ENCODE assay signal across 8 mouse cellular contexts in the genomic region with DNA sequence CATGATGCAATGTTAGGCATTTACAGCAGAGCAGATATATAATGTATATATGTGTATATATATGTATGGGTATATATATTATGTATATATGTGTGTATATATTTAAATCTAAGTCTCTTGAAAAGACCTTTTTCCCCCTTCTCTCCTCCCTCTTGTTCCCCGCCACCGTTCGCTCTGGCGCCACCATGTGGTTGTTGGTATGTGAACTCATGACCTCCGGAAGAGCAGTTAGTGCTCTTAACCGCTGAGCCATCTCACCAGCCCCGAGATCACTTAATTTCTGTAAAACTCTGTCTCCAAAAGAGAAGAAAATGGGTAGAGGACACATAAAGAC.
DNase-seq lines count a peak whose midpoint lies in the region; ATAC-seq and TF ChIP-seq lines count a peak whose summit lies in the region.

No protein-coding gene starts in this region.

- ATAC-seq in common myeloid progenitor, adult 5-6 weeks (replicated peaks; ENCODE audit: low read depth, poor library complexity, severe bottlenecking) = peak; percentile 79
- no peak for ATAC-seq in heart, embryonic 12.5 days (ENCODE audit: insufficient number of reproducible peaks, low FRiP score)
- ATAC-seq in kidney, embryonic 16.5 days (ENCODE audit: low FRiP score, low TSS enrichment) = peak; percentile 59; the same call in 1 of the 2 replicates

- peak overlapping the region; percentile 57 for H3K4me2 ChIP-seq in heart, embryonic 12.5 days
- H3K4me2 ChIP-seq in kidney, embryonic 16.5 days (replicated peaks; ENCODE audit: low read depth, low read length) = peak overlapping the region; percentile 46

- H3K4me1 ChIP-seq in heart, embryonic 12.5 days (replicated peaks) = no peaks in the 10 kb centered on the region
- H3K4me1 ChIP-seq in kidney, embryonic 16.5 days (ENCODE audit: insufficient read depth, low read length) = no peaks in the 10 kb centered on the region
- no peaks in the 10 kb centered on the region for H3K4me1 ChIP-seq in spleen, adult 2 months (ENCODE audit: control insufficient read depth, insufficient read depth, insufficient read length)

- no peak overlapping the region for H3K9ac ChIP-seq in heart, embryonic 12.5 days
- H3K9ac ChIP-seq in kidney, embryonic 16.5 days (replicated peaks; ENCODE audit: low read length) = no peak overlapping the region

- H3K27ac ChIP-seq in heart, embryonic 12.5 days (ENCODE audit: poor library complexity, severe bottlenecking) = no peak overlapping the region
- H3K27ac ChIP-seq in kidney, embryonic 16.5 days (ENCODE audit: low read length) = no peak overlapping the region
- no peak overlapping the region for H3K27ac ChIP-seq in spleen, adult 2 months (ENCODE audit: insufficient read depth, low read length)

- DNase-seq in A20 (ENCODE audit: low read depth, low spot score) (peak; percentile 61), MEL-GATA-1-ER (ENCODE audit: extremely low read depth, low read depth) (peak; percentile 14)
- DNase-seq in lung, postnatal 36 days = peak; percentile 56
- DNase-seq in spleen, adult 2 months (ENCODE audit: low read depth in 1 of 2, low spot score in 2 of 2) = peak; percentile 8 to 57
- no peak for DNase-seq in ovary, postnatal 10 days (ENCODE audit: low spot score)

- no peaks in the 10 kb centered on the region for H3K36me3 ChIP-seq in heart, embryonic 12.5 days
- no peaks in the 10 kb centered on the region for H3K36me3 ChIP-seq in kidney, embryonic 16.5 days (ENCODE audit: insufficient read depth, low read length)
- H3K36me3 ChIP-seq in spleen, adult 2 months (ENCODE audit: control insufficient read depth, insufficient read depth, low read length) = no peaks in the 10 kb centered on the region

- peak overlapping the region; percentile 35 for H3K4me3 ChIP-seq in heart, embryonic 12.5 days
- peak overlapping the region; percentile 35 for H3K4me3 ChIP-seq in kidney, embryonic 16.5 days (ENCODE audit: low read length)
- no peak overlapping the region for H3K4me3 ChIP-seq in spleen, adult 2 months (ENCODE audit: extremely low read depth, insufficient read depth, insufficient read length)

- no peaks in the 10 kb centered on the region for H3K9me3 ChIP-seq in heart, embryonic 12.5 days (replicated peaks)
- H3K9me3 ChIP-seq in kidney, embryonic 16.5 days (ENCODE audit: low read length) = no peaks in the 10 kb centered on the region

- TF ChIP-seq POLR2A in spleen, adult 2 months (IDR thresholded peaks at IDR 0.05; ENCODE audit: low read depth, low read length) = no peak

- 24% methylated on average over 7 of the region's 7 CpGs for WGBS in heart, embryonic 12.5 days
- 36% methylated on average over 7 of the region's 7 CpGs for WGBS in kidney, embryonic 16.5 days
- WGBS in spleen, adult 2 months = 18% methylated on average over 7 of the region's 7 CpGs

- no peaks in the 10 kb centered on the region for H3K27me3 ChIP-seq in heart, embryonic 12.5 days (replicated peaks)
- H3K27me3 ChIP-seq in kidney, embryonic 16.5 days (ENCODE audit: insufficient read depth, low read length) = no peaks in the 10 kb centered on the region
- no peaks in the 10 kb centered on the region; the same call in 1 of the 2 replicates for H3K27me3 ChIP-seq in spleen, adult 2 months (ENCODE audit: control insufficient read depth, insufficient read depth, low read length)

- TF ChIP-seq CTCF in spleen, adult 2 months (IDR thresholded peaks at IDR 0.05; ENCODE audit: extremely low read depth, insufficient read depth, insufficient read length, insufficient replicate concordance) = peak; percentile 57; the same call in 1 of the 2 replicates
